Mouse (Mus musculus) MEL (cell line): ENCODE measurements around the gene 1700034J05Rik. TPM values are rescaled to one million over a fixed set of nuclear protein-coding genes. Genes with fewer than 3 reads are reported as not detected.

Experiments used
- DNase-seq: peaks from one replicate; pipeline ENCODE4 v3.0.0; 2011; ENCODE audit warnings: low read depth, low spot score
- H3K27ac ChIP-seq: 2 replicates; pipeline ENCODE4 v1.5.1; 2012; ENCODE audit warnings: low read depth, mild to moderate bottlenecking, control low read depth, low read length, moderate library complexity; ENCODE audit not compliant: control insufficient read depth
- H3K27me3 ChIP-seq, 2 experiments: fragments of 150-350 bp in 1 of 2; sonication (generic) in 1 of 2; 2 replicates each; pipeline ENCODE4 v1.6.1; 2012; ENCODE audit warnings: low read length in 2 of 2, mild to moderate bottlenecking in 2 of 2, improper control_type of control experiment in 1 of 2, moderate library complexity in 1 of 2; ENCODE audit not compliant: insufficient read depth in 2 of 2, control insufficient read depth in 1 of 2
- H3K36me3 ChIP-seq, 2 experiments: 2 replicates each; pipeline ENCODE4 v1.6.1; 2012 to 2014; ENCODE audit warnings: low read length in 2 of 2, improper control_type of control experiment in 1 of 2, inconsistent platforms in 1 of 2, mild to moderate bottlenecking in 1 of 2; ENCODE audit not compliant: insufficient read depth in 2 of 2, control insufficient read depth in 1 of 2
- H3K4me1 ChIP-seq, 2 experiments: fragments of 150-350 bp in 1 of 2; sonication (generic) in 1 of 2; 2 replicates each; pipeline ENCODE4 v1.6.1; 2012; ENCODE audit warnings: low read length in 2 of 2, improper control_type of control experiment in 1 of 2, mild to moderate bottlenecking in 1 of 2; ENCODE audit not compliant: insufficient read depth in 2 of 2, control insufficient read depth in 1 of 2
- H3K4me3 ChIP-seq, 2 experiments: fragments of 150-350 bp in 1 of 2; sonication (generic) in 1 of 2; 2 replicates each; pipeline ENCODE4 v1.5.1; 2012; ENCODE audit warnings: low read depth in 2 of 2, low read length in 2 of 2, mild to moderate bottlenecking in 2 of 2, moderate library complexity in 2 of 2, control low read depth in 1 of 2, improper control_type of control experiment in 1 of 2; ENCODE audit not compliant: control insufficient read depth in 1 of 2, insufficient read depth in 1 of 2
- H3K79me2 ChIP-seq: 2 replicates; pipeline ENCODE4 v1.6.1; 2012; ENCODE audit warnings: mild to moderate bottlenecking, low read length, moderate library complexity; ENCODE audit not compliant: control insufficient read depth, poor library complexity, insufficient read depth
- H3K9ac ChIP-seq: 2 replicates; pipeline ENCODE4 v1.6.1; 2012; ENCODE audit warnings: low read depth, mild to moderate bottlenecking, control low read depth, low read length, moderate library complexity; ENCODE audit not compliant: control insufficient read depth, poor library complexity, severe bottlenecking
- H3K9me3 ChIP-seq: fragments of 150-350 bp; sonication (generic); replicated peaks from 2 replicates; pipeline ENCODE4 v1.6.1; 2012; ENCODE audit warnings: mild to moderate bottlenecking, low read length, improper control_type of control experiment, moderate library complexity; ENCODE audit not compliant: insufficient read depth
- BHLHE40 ChIP-seq: IDR thresholded peaks from 2 replicates; pipeline ENCODE4 v1.6.1; 2012; ENCODE audit warnings: low read depth, mild to moderate bottlenecking, inconsistent platforms, low read length, improper control_type of control experiment, borderline replicate concordance
- CHD1 ChIP-seq: IDR thresholded peaks from 2 replicates; pipeline ENCODE4 v1.6.1; 2012; ENCODE audit warnings: low read depth, mild to moderate bottlenecking, inconsistent platforms, low read length, improper control_type of control experiment
- CHD2 ChIP-seq: IDR thresholded peaks from 2 replicates; pipeline ENCODE4 v1.6.1; 2011; ENCODE audit warnings: low read length, improper control_type of control experiment
- CTCF ChIP-seq, 3 experiments: IDR thresholded peaks in 2 of 3; conservative IDR thresholded peaks in 1 of 3; 2 replicates each; pipeline ENCODE4 v1.5.1; 2011 to 2012; ENCODE audit warnings: low read length in 3 of 3, low read depth in 2 of 3, mild to moderate bottlenecking in 2 of 3, improper control_type of control experiment in 1 of 3, inconsistent platforms in 1 of 3, mixed read lengths in 1 of 3, moderate library complexity in 1 of 3; ENCODE audit not compliant: control insufficient read depth in 1 of 3, insufficient read depth in 1 of 3, poor library complexity in 1 of 3, severe bottlenecking in 1 of 3
- E2F4 ChIP-seq: IDR thresholded peaks from 2 replicates; pipeline ENCODE4 v1.6.1; 2011; ENCODE audit warnings: low read depth, low read length, improper control_type of control experiment, borderline replicate concordance
- ETS1 ChIP-seq: IDR thresholded peaks from 2 replicates; pipeline ENCODE4 v1.6.1; 2012; ENCODE audit warnings: low read depth, mild to moderate bottlenecking, inconsistent platforms, low read length, improper control_type of control experiment, moderate library complexity
- GABPA ChIP-seq: IDR thresholded peaks from 2 replicates; pipeline ENCODE4 v1.6.1; 2012; ENCODE audit warnings: low read depth, mild to moderate bottlenecking, inconsistent platforms, low read length, improper control_type of control experiment, moderate library complexity
- KAT2A ChIP-seq: conservative IDR thresholded peaks from 2 replicates; pipeline ENCODE4 v1.6.1; 2012; ENCODE audit warnings: low read depth, low read length, improper control_type of control experiment, inconsistent platforms
- MAFK ChIP-seq: IDR thresholded peaks from 2 replicates; pipeline ENCODE4 v1.6.1; 2011; ENCODE audit warnings: low read depth, mild to moderate bottlenecking, low read length, improper control_type of control experiment, borderline replicate concordance
- MAX ChIP-seq: IDR thresholded peaks from 2 replicates; pipeline ENCODE4 v1.6.1; 2011; ENCODE audit warnings: low read length, improper control_type of control experiment
- MYB ChIP-seq: IDR thresholded peaks from 2 replicates; pipeline ENCODE4 v1.6.1; 2011; ENCODE audit warnings: mild to moderate bottlenecking, low read depth, low read length, improper control_type of control experiment
- POLR2A ChIP-seq, 2 experiments: IDR thresholded peaks; 2 replicates each; pipeline ENCODE4 v1.6.1; 2011 to 2012; ENCODE audit warnings: low read length in 2 of 2, mild to moderate bottlenecking in 2 of 2, control low read depth in 1 of 2, improper control_type of control experiment in 1 of 2, low read depth in 1 of 2, moderate library complexity in 1 of 2; ENCODE audit not compliant: control insufficient read depth in 1 of 2, insufficient read depth in 1 of 2, poor library complexity in 1 of 2
- POLR2AphosphoS2 ChIP-seq: IDR thresholded peaks from 2 replicates; pipeline ENCODE4 v1.6.1; 2011; ENCODE audit warnings: low read length, improper control_type of control experiment
- RAD21 ChIP-seq: IDR thresholded peaks from 2 replicates; pipeline ENCODE4 v1.6.1; 2011; ENCODE audit warnings: mild to moderate bottlenecking, low read depth, low read length, improper control_type of control experiment
- TBP ChIP-seq: IDR thresholded peaks from 2 replicates; pipeline ENCODE4 v1.8.0; 2011; ENCODE audit warnings: low read depth, low read length, improper control_type of control experiment
- USF2 ChIP-seq, 2 experiments: IDR thresholded peaks; 2 replicates each; pipeline ENCODE4 v1.6.1; 2011 to 2012; ENCODE audit warnings: improper control_type of control experiment in 2 of 2, low read length in 2 of 2, borderline replicate concordance in 1 of 2, inconsistent platforms in 1 of 2, low read depth in 1 of 2, mild to moderate bottlenecking in 1 of 2; ENCODE audit not compliant: insufficient read depth in 1 of 2
- ZMIZ1 ChIP-seq: IDR thresholded peaks from 2 replicates; pipeline ENCODE4 v1.6.1; 2012; ENCODE audit warnings: low read depth, mild to moderate bottlenecking, inconsistent platforms, low read length, improper control_type of control experiment, moderate library complexity
- polyA plus RNA-seq, 2 experiments: library from polyadenylated mRNA; stranded (reverse) in 1 of 2; unstranded in 1 of 2; fragments of >175 nt in 1 of 2; fragments of >200 nt in 1 of 2; gene quantifications; 2 replicates each; pipeline versions ENCODE4 v1.2.1 to v1.2.4; 2012; ENCODE audit warnings: low replicate concordance in 2 of 2, low read depth in 1 of 2; ENCODE audit not compliant: insufficient read length in 2 of 2, insufficient read depth in 1 of 2, missing spikeins in 1 of 2
- total RNA-seq: library from RNA; depleted of rRNA; stranded (reverse); fragments of 300-350 nt; gene quantifications from 2 replicates; pipeline ENCODE4 v1.2.3, GENCODE M21; 2012

Gene 1700034J05Rik
- total and polyA plus RNA-seq, 3 experiments = not detected

DNA sequence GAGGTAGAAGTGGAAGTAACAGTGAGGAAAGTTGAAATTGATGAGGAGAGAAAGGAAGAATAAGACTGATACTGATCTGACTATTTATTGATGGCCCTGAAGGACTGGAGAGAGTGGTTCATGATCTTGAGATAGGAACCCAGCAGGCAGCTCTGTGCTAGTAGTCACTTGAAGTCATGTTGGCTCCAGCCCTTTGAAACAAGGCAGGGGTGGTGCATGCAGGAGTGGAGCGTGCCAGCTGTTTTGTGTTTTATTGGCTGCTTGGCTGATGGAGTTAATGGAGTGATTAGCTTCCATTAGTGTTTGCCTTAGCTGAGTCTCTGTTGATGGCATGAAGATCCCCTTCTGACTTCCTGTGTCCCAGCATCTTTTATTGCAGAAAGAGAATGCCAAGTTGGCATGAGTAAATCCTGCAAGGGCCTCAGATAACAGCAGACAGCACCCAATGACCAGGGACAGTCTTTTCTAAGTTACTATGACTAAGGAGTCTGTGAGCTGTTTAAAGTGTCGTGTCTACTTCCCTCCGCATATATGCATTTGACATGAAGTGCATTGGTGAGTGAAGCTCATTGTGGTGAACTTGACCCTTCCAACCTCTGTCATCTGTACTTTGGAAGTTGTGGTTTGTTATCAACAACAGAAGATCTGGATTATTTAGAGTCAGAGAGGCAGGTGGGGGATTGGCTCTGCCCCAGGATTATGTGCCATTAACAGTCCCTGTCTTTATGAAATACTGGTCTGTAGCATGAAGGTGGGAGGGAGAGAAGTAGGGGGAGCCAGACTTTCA is 48.0 kb downstream of the 1700034J05Rik start:
- Histone ChIP-seq H3K4me1 (peaks cover 7% of the 10 kb centered on the region in 2 experiments), H3K9me3 (no peaks in the 10 kb centered on the region), H3K27ac (no peak overlapping the region), H3K36me3 (peaks cover 0 to 11% of the 10 kb centered on the region in 2 experiments; a peak in 2 of 4 replicates), H3K9ac (no peak overlapping the region), H3K79me2 (no peaks in the 10 kb centered on the region), H3K4me3 (no peak overlapping the region), H3K27me3 (no peaks in the 10 kb centered on the region)
- TF ChIP-seq RAD21 (no peak), CHD2 (no peak), TBP (no peak), MAX (no peak), POLR2A (IDR thresholded peaks at IDR 0.05; ENCODE audit: control insufficient read depth in 1 of 2, insufficient read depth in 1 of 2, low read depth in 1 of 2, low read length in 2 of 2, poor library complexity in 1 of 2) (no peak)
- no peak for DNase-seq

DNA sequence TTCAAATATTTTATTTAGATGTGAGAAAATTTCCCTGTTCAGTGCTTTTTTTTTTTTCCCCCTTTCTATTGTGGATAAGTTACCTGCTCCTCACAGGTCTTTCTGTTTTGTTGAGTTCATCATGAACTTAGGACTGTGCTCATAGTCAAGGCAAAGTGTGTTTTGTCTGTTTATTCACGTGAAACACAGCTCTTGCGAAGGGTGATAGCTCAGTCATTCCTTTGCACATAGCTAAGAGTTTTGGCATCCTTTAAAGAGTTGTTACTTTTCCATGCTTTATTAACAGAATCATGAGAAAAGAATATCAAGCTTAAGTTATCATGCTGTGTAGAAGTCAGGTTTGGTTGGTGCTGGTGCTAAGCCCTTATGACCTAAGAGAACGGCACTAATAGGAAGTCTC is 49.5 kb downstream of the 1700034J05Rik start:
- H3K9ac ChIP-seq = no peak overlapping the region
- TF ChIP-seq CHD2 (no peak), CHD1 (no peak), KAT2A (no peak), E2F4 (no peak), USF2 (IDR thresholded peaks at IDR 0.05; ENCODE audit: borderline replicate concordance in 1 of 2, insufficient read depth in 1 of 2, low read depth in 1 of 2, low read length in 2 of 2) (no peak), ETS1 (no peak), BHLHE40 (no peak), MYB (no peak), TBP (no peak), POLR2AphosphoS2 (no peak), GABPA (no peak), ZMIZ1 (no peak), CTCF (IDR thresholded peaks at IDR 0.05 in 2 of 3, conservative IDR thresholded peaks at IDR 0.05 in 1 of 3; ENCODE audit: control insufficient read depth in 1 of 3, insufficient read depth in 1 of 3, low read depth in 2 of 3, low read length in 3 of 3, poor library complexity in 1 of 3, severe bottlenecking in 1 of 3) (no peak), MAFK (no peak)
- no peak overlapping the region for H3K27ac ChIP-seq
- no peaks in the 10 kb centered on the region for H3K27me3 ChIP-seq
- no peak overlapping the region for H3K4me3 ChIP-seq
- H3K9me3 ChIP-seq = no peaks in the 10 kb centered on the region
- DNase-seq = no peak
- no peaks in the 10 kb centered on the region for H3K79me2 ChIP-seq
- H3K36me3 ChIP-seq = peaks cover 0 to 11% of the 10 kb centered on the region in 2 experiments; a peak in 2 of 4 replicates
- peaks cover 7% of the 10 kb centered on the region in 2 experiments for H3K4me1 ChIP-seq
